Mouse (Mus musculus) 3134 (cell line): ENCODE data around the gene Tbc1d22b.
"Not testable (repeated sequence)": the region's sequence is repeated elsewhere in the genome, so short reads cannot be mapped to it uniquely, and the experiment has no call there.

Source experiments
- DNase-seq: peaks from one replicate; pipeline ENCODE4 v3.0.0-alpha.2; 2011; ENCODE audit warnings: low spot score; ENCODE audit not compliant: insufficient read length; ENCODE audit errors: extremely low read depth

The Tbc1d22b gene

DNA sequence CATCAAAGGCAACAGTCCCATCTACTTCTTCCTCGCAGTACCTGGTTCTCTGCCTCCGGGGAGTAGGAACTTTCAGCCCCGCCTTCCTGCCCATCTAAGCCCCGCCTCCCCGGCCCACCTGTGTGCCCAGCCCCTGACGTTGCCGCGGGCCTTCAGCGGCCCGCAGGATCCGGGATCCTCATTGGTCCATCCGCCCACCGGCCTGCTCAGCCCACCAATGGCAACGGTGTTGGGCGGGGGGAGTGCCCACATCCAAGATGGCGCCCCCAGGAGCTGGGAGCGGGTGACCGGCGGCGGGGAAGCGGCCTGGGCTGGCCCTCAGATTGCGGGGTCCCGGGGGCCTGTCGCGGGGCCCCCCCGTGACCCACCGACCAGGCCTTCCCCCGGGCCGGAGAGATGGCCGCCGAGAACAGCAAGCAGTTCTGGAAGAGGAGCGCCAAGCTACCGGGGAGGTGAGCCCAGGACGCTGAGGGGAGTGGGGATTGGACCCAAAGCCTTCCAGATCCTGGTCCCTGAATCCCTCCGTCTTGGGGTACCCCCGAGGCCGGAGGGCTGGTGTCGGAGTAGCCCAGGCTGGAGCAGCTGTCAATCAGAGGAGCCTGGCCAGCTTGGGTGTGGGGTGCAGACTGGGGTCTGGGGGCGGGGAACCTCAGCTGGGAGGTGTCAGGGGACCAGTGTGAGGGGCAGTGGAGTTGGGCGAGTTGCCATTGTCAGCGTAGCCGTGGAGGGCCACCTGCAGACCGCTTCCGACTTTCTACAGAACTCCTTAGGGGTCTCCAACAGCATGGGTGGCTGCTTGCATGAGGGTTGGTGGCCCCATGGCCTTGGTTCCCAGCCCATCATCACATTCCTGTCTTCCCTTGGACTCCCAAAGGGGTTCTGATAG is at the start of gene Tbc1d22b, which contains the start of gene Gm17657:
Gene Tbc1d22b, plus strand, starts transcription at position 243 of the 886 bp plus-strand sequence.
Gene Gm17657, minus strand, starts transcription at position 96 of the 886 bp plus-strand sequence.
- DNase-seq: peak; percentile 93

DNA sequence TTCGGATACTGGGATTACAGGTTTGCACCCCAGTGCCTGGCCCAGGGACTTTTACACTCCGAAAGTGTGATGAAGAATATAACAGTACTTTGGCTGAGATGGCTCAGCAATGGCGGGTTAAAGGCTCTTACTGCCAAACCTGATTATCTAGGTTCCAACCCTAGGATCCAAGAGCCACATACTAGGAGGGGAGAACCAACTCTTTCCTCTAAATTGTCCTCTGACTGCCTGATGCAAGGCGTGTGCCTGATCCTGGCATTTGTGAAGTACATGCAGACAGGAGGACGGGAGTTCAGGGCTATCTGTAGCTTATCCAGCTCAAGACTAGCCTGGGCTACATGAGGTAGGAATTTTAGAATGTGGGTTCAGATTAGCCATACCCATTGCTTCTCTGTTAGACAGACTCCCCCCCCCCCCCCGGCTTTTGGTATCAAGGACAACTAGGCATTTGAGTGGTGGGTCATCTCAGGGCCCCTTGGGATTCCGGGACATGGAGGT is 49.3 kb upstream of the Tbc1d22b start:
- no peak for DNase-seq

DNA sequence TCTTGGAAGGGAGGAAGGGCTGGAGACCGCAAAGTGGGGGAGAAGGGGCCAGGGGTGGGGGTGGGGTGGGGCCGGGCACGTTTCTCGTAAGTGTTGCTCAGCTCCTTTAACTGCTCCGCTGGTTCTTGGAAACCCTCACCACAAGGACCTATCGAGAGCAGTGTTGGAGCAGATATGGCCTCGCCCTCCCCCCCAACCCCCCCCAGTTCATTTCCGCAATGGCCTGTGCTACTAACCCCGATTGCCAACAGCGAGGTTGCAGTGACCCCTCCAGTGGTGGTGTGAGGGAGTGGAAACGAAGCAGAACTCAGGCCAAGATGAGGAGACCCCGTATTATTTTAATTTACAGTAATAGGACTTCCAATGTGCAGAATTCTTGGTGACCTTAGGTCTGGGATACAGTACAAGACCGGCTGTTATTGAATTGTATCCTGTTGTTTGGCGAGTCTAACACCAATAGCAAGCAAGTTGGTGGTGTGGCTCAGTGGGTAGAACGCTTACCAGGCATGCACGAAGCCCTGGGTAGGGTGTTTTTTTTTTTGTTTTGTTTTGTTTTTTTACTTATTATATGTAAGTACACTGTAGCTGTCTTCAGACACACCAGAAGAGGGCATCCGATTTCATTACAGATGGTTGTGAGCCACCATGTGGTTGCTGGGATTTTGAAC is 48.6 kb upstream of the Tbc1d22b start:
- no peak for DNase-seq

DNA sequence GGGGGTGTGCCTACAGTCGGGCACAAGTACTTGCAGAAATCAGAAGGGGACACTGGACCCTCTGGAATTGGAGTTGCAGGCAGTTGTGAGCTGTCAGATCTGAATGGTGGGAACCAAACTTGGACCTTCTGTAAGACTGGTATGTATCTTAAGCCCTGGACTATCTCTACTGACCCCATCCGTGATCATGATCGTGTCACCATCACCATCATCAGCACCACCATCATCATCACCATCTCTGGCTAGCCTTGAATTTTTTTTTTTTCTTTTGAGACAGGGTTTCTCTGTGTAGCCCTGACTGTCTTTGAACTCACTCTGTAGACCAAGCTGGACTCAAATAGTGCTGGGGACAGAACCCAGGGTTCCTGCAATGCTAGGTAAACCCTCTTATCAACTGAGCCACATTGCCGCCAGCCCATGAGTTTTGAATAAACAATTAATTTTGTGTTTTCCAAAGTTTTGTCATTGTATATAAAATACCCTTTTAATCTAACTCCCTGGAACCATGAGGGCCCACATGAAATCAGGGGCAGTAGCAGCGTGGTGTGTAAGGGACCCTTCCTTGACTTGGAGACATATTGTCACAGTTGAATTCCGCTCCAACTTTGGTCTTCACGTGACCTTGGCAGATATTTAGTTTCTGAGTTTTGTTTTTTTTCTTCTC is 47.4 kb upstream of the Tbc1d22b start:
- DNase-seq: no peak

DNA sequence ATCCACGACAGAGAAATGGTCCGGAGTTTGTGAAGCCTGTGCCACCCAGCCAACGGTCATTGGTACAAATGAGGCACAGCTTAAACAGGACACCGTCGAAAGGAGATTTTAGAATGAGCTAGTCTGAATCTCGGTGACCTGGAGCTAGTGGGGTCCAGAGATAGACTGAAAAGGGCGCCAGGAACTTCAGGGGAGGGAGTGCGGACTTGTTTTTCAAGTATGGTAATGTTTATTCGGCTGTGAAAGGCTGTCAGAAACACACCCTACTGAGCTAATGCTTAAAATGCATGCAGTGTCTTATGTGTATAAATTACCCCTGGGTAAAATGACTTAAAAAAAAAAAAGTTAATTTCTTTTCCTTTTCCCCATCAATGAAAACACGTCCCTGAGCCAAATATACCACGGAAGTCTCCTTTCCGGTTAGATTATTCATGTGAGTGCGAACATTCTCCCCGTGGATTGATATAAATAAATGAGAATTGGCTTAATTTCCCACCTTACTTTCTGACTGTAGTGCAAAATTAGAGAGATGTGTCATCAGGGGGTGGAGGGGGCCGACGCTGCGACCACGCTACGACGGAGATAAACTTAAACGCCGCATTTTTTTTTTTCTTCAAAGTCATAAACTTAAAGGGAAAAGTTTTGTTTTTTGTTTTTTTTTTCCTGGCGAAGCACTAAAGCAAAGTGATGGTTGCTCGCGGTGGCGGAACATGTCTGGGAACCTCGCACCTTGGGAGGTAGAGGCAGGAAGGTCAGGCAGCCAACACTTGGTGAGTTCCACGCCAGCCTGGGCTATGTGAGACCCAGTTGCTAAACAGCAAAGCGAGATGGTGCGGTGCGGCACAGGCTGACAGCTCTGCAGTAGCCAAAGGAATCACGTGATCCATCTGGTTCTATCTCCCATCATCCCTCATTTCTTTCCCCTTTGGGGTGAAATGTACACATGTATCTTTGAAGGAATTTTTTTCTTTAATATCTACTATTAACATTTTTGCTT is 46.6 kb upstream of the Tbc1d22b start:
- DNase-seq: no peak

DNA sequence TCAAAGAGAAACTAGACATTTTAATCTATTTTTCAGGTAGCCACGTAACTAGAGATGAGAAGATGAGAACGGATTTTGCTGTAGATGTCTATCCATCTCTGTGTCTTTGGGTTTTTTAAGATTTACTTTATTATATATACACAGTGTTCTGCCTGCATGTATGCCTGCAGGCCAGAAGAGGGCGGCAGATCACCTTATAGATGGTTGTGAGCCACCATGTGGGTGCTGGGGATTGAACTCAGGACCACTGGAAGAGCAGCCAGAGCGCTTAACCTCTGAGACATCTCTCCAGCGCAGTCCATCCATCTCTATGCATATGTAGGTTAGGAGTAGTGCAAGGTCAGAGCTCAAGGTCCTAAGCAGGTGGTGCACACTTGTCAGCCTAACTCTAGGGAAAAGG is 45.9 kb upstream of the Tbc1d22b start:
- no peak for DNase-seq

DNA sequence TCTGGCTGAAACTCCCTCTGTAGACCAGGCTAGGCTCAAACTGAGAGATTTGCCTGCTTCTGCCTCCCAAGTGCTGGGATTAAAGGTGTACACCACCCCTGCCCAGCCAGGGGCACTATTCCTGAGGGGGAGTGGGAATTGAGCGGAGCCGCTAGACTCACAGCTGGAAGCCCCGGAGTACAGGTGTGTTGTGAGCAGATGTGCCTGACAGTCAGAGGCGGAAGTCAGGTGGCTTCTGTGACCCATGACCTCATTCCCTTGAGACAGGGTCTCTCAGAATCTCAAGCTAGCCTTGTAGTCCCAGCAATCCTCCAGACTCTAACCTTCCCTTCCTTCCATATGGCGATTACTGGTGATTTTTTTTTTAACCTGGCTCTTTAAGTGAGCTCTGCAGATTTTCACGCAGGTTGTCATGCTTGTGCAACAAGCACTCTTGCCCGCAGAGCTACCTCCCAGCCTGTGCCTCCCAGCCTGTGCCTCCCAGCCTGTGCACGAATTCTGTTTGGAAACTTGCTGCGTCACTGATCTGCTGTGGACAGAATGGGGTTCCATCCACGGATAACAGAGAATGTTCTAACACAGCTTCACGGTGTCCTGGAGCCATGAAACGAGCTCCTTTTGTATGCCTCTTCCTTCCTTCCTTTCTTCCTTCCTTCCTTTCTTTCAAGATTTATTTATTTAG is 40.5 kb upstream of the Tbc1d22b start:
- no peak for DNase-seq

DNA sequence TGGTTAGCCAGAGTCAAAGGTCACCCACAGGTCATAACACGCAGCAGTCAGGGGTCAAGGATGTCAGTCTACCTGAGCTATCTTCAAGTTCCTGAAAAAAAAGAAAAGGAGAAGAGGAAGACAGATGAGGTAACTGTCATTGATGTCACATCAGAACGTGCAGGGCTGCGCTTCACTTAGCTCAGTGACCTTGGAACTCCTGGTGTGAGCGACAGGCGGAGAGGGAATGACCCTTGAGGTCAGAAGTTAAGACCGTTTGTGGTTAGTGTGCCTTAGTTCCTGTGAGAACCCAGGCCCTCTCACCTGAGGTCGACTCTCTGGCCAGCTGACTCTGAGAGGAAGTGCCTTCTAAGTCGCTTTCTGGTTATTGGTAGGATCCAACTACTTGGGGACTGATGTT is 38.9 kb upstream of the Tbc1d22b start:
- no peak for DNase-seq

DNA sequence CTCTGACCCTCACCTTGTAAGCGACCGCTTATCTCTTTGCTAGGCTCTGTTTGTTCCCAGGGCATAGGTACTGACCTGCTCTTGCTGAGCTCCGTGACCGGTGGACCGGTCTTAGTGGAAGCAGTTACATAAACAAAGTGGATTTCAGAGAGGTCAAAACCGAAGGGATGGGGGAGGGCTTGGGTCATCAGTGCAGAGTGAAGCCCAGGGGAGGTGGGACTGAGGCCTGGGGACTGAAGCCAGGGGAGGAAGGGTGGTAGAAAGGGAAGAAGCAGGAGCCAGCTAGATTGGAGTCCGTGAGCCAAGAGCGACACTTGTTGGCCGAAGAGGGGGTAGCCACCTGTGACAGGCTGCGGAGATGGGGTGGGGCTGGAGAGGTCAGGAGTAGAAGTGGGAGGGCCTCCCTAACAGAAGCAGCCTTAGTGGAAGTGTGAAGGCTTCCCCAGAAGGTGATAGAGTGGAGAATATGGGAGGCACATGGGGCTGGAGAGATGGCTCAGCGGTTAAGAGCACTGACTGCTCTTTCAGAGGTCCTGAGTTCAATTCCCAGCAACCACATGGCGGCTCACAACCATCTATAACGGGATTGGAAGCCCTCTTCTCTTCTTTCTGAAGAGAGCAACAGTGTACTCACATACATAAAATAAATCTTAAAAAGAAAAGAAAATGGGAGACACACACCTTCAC is 36.4 kb upstream of the Tbc1d22b start:
- peak; percentile 24 for DNase-seq

DNA sequence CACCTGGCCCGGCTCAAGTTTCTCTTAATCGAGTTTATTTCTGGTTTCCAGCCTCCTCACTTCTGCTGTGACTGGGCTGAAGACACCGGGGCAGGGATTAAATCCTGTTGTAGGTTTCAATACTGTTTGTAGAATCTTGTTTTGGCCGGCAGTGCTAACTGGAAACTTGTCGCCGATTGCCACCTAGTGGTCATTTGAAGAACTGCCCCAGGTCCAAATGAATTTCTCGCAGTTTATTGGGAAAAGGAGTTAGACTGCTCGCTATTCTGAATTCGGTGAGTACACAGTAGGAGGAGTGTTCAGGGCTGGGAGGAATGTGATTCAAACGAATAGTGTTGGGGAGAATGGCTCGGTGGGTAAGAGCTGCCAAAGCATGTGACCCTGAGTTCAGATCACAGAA is 35.1 kb upstream of the Tbc1d22b start:
- peak; percentile 41 for DNase-seq

DNA sequence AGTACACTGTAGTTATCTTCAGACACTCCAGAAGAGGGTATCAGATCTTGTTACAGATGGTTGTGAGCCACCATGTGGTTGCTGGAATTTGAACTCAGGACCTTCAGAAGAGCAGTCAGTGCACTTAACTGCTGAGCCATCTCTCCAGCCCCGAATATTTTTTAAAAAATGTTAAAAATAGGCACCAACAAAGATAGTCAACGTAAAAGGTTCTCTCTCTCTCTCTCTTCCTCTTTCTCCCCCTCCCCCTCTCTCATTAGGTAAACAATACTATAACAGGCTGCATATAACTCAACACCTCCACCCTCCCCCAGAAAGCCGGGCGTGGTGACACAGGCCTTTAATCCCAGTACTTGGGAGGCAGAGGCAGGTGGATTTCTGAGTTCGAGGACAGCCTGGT is 30.9 kb upstream of the Tbc1d22b start:
- not testable (repeated sequence) for DNase-seq

DNA sequence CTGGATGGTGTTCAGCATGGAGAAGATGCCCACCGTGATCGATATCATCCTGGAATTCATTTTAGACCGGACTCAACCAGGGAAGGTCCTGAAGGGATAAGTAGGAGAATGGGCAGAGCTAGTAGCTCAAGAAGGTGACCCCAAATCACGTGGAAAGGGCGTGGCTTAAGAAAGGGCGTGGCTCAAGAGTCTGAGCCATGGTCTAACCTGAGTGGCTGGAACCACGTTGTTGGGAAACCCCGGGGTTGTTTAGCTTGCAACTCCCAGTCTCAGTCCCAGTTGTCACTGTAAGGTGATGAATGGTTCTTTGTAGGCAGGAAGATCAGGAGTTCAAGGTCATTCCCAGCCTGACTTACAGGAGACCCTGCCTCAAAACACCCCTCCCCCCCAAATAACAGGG is 29.9 kb upstream of the Tbc1d22b start:
- no peak for DNase-seq

DNA sequence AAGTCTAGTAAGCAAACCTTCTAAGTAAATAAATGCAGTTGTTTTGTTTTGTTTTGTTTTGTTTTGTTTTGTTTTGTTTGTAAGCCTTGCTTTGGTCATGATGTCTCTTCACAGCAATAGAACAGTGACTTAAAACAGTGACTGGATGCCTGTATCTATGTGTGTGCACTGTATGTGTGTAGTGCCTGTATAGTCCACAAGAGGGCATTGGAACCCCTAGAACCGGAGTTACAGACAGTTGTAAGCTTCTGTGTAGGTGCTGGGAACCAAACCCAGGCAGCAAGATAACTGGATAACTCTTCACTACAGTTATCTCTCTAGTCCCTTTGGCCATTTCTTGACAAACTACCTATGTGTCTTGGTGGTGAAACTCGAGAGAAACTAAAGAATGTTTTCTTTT is 24.0 kb upstream of the Tbc1d22b start:
- no peak for DNase-seq

DNA sequence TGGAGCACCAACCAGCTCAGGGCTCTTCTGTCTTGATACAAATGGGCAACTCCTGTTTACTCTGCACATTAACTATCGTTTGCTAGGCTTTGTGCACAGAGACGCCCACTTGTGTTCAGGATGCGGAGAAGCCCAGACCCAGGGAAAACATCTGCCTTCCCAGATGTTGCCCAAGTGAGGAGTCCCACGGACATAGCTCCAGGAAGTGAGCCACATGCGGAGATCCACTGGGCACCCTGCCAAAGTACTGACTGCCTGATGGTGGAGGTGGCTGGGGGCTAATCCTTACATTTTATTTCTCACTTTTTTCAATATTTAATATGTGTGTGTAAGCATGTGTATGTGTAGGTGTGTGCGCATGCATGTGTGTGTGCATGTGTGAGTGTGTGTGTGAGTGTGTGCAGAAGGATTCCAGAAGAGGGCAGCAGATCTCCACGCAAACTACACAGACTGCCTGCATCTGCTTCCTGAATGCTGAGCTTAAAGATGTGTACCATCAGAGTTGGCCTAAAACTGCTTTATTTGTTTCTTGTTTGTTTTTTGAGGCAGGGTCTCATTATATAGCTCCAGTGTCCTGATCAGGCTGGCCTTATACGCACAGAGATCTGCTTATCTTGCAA is 20.9 kb upstream of the Tbc1d22b start:
- DNase-seq: no peak

DNA sequence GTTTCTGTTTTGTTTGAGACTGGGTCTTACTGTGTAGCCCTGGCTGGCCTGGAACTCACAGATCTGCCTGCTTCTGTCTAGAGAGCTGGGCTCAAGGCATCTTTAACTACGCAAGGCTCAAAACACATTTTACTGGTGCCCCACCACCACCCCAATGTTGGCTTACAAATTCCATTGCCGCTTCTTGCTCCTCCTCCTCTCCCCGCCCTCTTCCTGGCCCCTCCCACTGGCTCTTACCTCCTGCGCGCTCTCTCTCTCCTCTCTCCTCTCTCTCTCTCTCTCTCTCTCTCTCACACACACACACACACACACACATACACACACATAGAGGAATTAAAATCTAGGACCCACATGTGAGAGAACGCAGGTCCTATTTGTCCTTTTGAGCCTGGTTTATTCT is 19.1 kb upstream of the Tbc1d22b start:
- no peak for DNase-seq

DNA sequence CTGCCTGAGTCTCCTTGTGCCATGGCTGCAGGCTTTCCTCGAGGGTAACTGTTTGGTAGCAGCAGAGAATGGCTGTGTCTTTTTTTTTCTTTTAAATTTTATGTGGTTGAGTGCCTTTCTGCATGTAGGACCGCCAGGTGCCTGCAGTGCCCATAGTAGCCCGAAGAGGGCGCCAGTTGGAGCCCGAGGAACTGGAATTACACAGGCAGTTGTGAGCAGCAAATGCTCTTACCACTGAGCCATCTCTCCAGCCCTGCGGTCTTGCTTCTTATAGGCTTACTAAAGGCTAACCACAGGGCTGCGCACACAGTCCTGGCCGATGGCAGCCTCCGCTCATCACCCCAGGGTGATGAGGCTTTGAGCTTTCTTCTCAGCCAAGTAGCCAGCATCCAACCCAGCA is 18.3 kb upstream of the Tbc1d22b start:
- no peak for DNase-seq

DNA sequence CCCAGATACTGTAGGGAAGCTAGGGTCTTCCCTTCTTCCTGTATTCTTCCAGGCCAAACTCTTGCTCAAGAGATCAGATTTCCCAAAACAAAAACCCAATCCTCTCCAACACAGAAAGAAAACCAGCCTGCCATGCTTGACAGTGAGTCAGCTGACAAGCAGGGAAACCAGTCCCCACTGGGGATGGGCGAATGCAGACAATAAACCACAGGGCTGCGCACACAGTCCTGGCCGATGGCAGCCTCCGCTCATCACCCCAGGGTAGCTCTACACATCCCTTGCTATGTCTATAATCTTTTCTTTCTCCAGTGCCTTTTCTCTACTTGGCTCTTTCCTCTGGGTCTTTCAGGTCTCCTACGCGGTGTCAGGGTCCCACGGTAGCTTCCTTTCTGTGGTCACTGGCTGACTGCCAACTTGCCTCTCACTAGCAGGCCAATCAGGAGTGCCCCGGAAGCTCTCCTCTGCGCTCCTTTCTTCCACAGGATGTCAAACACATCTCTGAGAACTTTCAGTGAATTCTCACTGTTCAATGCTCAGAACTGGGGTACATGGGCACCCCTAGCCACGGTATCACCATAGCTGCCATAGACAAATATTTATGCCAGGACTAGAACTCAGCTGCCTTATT is 17.7 kb upstream of the Tbc1d22b start:
- DNase-seq: no peak

DNA sequence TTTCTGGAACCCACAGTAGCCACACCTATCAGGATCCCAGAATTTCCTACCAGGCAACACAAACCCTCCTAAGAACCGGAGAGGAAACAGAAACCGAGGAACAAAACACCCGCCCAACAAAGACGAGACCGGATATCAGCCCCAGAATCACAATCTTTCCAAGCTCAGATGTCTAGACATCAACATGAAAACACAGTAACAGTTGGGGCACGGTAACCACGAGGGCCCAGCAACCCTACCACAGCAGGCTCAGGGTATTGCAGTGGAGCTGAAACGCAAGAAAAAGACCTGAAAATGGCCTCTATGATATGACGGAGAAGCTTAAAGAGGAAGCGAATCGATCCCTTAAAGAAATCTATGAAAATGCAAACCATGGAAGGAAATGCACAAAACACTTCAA is 15.7 kb upstream of the Tbc1d22b start:
- DNase-seq: no peak
